9 mouse cellular contexts compared by ENCODE assay signal in the genomic region with DNA sequence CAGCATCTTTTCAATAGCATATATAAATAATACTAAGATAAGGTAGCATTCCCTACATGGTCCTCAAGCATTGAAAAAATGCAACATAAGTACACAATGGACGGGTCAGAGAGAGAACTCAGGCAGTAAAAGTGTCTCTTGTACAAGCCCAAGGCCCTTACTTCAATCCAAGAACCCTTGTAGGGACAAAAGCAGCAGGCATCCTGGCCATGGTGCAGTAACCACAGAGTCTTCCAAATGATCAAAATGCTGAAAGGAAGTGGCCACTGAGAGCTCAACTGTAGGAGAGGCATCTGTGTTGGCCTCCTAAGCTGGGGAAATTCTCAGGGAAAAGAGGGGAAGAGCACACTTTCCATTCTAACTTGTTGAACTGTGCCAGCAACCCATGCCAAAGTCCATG.
"Had no signal": no experiment of that assay in that cellular context is flagged by ENCODE, and none has a peak within 500 bp of the region (broad histone marks: within the 10 kb centered on the region; RNA-seq: fewer than 3 reads in every experiment).

No protein-coding gene starts in this region.

- DNase-seq: lung, adult 18-20 months; lung, embryonic 14.5 days; lung, postnatal 10 days; lung, postnatal 4 days; midbrain, embryonic 14.5 days; right cerebral cortex, postnatal 14 days; thymus, adult 2 months; thymus, postnatal 25 days; thymus, postnatal 4 days had no signal
